Mouse (Mus musculus): ENCODE results near the gene Gda. TPM values are rescaled to one million over a fixed set of nuclear protein-coding genes. Genes with fewer than 3 reads are reported as not detected.

The Gda gene
- 17.0 and 20.3 TPM in 2 replicates for polyA plus RNA-seq (2015; fragmentation: Nextera tagmentation; extraction: Ambion mirVana)

- 0 out of 2 replicates have a peak, but pooled peaks cover 6% of the 10 kb centered on the region for H3K4me1 ChIP-seq (ENCODE audit: control insufficient read depth, insufficient read depth, low read length)
- peak within 1 kb of the TSS; percentile 63 for H3K4me3 ChIP-seq (ENCODE audit: low read length)
- no peak for ATAC-seq
- H3K36me3 ChIP-seq (ENCODE audit: control insufficient read depth, insufficient read depth, low read length), result no peaks in the 10 kb centered on the region
- peak within 1 kb of the TSS; percentile 54; the same call in 1 of the 2 replicates for H3K27ac ChIP-seq (ENCODE audit: low read length)
- no peaks in the 10 kb centered on the region; the same call in 1 of the 2 replicates for H3K27me3 ChIP-seq (replicated peaks; ENCODE audit: control insufficient read depth, insufficient read depth, low read length)
- no peaks in the 10 kb centered on the region for H3K9me3 ChIP-seq (ENCODE audit: control insufficient read depth, low read length)
- WGBS, result 57% methylated on average over 2 of the region's 2 CpGs
- peak within 1 kb of the TSS; percentile 76 for H3K9ac ChIP-seq (ENCODE audit: low read depth, low read length)
- peak within 1 kb of the TSS; percentile 85 for H3K4me2 ChIP-seq (ENCODE audit: low read depth, low read length)
Observed at GRCm38 (mm10) chr19:21473345-21473744, at the start of gene Gda. TSS of gene Gda (minus strand) at chr19:21473445.

- H3K4me1 ChIP-seq (ENCODE audit: control insufficient read depth, insufficient read depth, low read length), result no peaks in the 10 kb centered on the region
- H3K27ac ChIP-seq (ENCODE audit: low read length), result no peak overlapping the region
- H3K4me2 ChIP-seq (ENCODE audit: low read depth, low read length), result no peak overlapping the region
- no peaks in the 10 kb centered on the region for H3K27me3 ChIP-seq (replicated peaks; ENCODE audit: control insufficient read depth, insufficient read depth, low read length)
- 60% methylated on average over 2 of the region's 2 CpGs for WGBS
- ATAC-seq, result no peak
- no peak overlapping the region for H3K9ac ChIP-seq (ENCODE audit: low read depth, low read length)
- H3K4me3 ChIP-seq (ENCODE audit: low read length), result no peak overlapping the region
- H3K36me3 ChIP-seq (ENCODE audit: control insufficient read depth, insufficient read depth, low read length), result no peaks in the 10 kb centered on the region
- H3K9me3 ChIP-seq (ENCODE audit: control insufficient read depth, low read length), result no peaks in the 10 kb centered on the region
Observed at GRCm38 (mm10) chr19:21520280-21520679, 47.0 kb upstream of the Gda start.

GRCm38 (mm10) chr19:21510116-21510515, 36.9 kb upstream of the Gda start:
- H3K4me2 ChIP-seq (ENCODE audit: low read depth, low read length), result no peak overlapping the region
- no peak overlapping the region for H3K4me3 ChIP-seq (ENCODE audit: low read length)
- 44% methylated on average over 3 of the region's 3 CpGs for WGBS
- H3K27me3 ChIP-seq (replicated peaks; ENCODE audit: control insufficient read depth, insufficient read depth, low read length), result no peaks in the 10 kb centered on the region
- H3K36me3 ChIP-seq (ENCODE audit: control insufficient read depth, insufficient read depth, low read length), result no peaks in the 10 kb centered on the region
- peak; percentile 74; the same call in 1 of the 2 replicates for ATAC-seq
- no peak overlapping the region for H3K27ac ChIP-seq (ENCODE audit: low read length)
- H3K4me1 ChIP-seq (ENCODE audit: control insufficient read depth, insufficient read depth, low read length), result peaks cover 3% of the 10 kb centered on the region; the same call in 1 of the 2 replicates
- H3K9me3 ChIP-seq (ENCODE audit: control insufficient read depth, low read length), result no peaks in the 10 kb centered on the region
- no peak overlapping the region for H3K9ac ChIP-seq (ENCODE audit: low read depth, low read length)

- H3K9me3 ChIP-seq (ENCODE audit: control insufficient read depth, low read length), result no peaks in the 10 kb centered on the region
- WGBS, result 71% methylated on average over 7 of the region's 7 CpGs
- H3K9ac ChIP-seq (ENCODE audit: low read depth, low read length), result no peak overlapping the region
- no peaks in the 10 kb centered on the region for H3K36me3 ChIP-seq (ENCODE audit: control insufficient read depth, insufficient read depth, low read length)
- H3K4me1 ChIP-seq (ENCODE audit: control insufficient read depth, insufficient read depth, low read length), result peaks cover 3% of the 10 kb centered on the region; the same call in 1 of the 2 replicates
- H3K4me2 ChIP-seq (ENCODE audit: low read depth, low read length), result no peak overlapping the region
- peak; percentile 79 for ATAC-seq
- no peak overlapping the region for H3K4me3 ChIP-seq (ENCODE audit: low read length)
- H3K27me3 ChIP-seq (replicated peaks; ENCODE audit: control insufficient read depth, insufficient read depth, low read length), result no peaks in the 10 kb centered on the region
- H3K27ac ChIP-seq (ENCODE audit: low read length), result peak overlapping the region; percentile 26; the same call in 1 of the 2 replicates
Observed at GRCm38 (mm10) chr19:21507561-21508232, 34.5 kb upstream of the Gda start.

- Histone ChIP-seq H3K4me2 (ENCODE audit: low read depth, low read length) (no peak overlapping the region), H3K9me3 (ENCODE audit: control insufficient read depth, low read length) (no peaks in the 10 kb centered on the region), H3K27ac (ENCODE audit: low read length) (no peak overlapping the region), H3K9ac (ENCODE audit: low read depth, low read length) (no peak overlapping the region), H3K36me3 (ENCODE audit: control insufficient read depth, insufficient read depth, low read length) (no peaks in the 10 kb centered on the region), H3K27me3 (replicated peaks; ENCODE audit: control insufficient read depth, insufficient read depth, low read length) (no peaks in the 10 kb centered on the region), H3K4me1 (ENCODE audit: control insufficient read depth, insufficient read depth, low read length) (peaks cover 3% of the 10 kb centered on the region; the same call in 1 of the 2 replicates), H3K4me3 (ENCODE audit: low read length) (no peak overlapping the region)
- 79% methylated on average over 2 of the region's 2 CpGs for WGBS
- no peak for ATAC-seq
Observed at GRCm38 (mm10) chr19:21507133-21507532, 33.9 kb upstream of the Gda start.

- ATAC-seq, result peak; percentile 92
- Histone ChIP-seq H3K9ac (ENCODE audit: low read depth, low read length) (no peak overlapping the region), H3K36me3 (ENCODE audit: control insufficient read depth, insufficient read depth, low read length) (no peaks in the 10 kb centered on the region), H3K27ac (ENCODE audit: low read length) (peak overlapping the region; percentile 58), H3K4me1 (ENCODE audit: control insufficient read depth, insufficient read depth, low read length) (peaks cover 3% of the 10 kb centered on the region; the same call in 1 of the 2 replicates), H3K4me2 (ENCODE audit: low read depth, low read length) (no peak overlapping the region), H3K27me3 (replicated peaks; ENCODE audit: control insufficient read depth, insufficient read depth, low read length) (no peaks in the 10 kb centered on the region), H3K4me3 (ENCODE audit: low read length) (no peak overlapping the region), H3K9me3 (ENCODE audit: control insufficient read depth, low read length) (no peaks in the 10 kb centered on the region)
- WGBS, result 55% methylated on average over 2 of the region's 2 CpGs
Observed at GRCm38 (mm10) chr19:21504716-21505115, 31.5 kb upstream of the Gda start.

GRCm38 (mm10) chr19:21499394-21499983, 26.2 kb upstream of the Gda start:
- Histone ChIP-seq H3K27ac (ENCODE audit: low read length) (no peak overlapping the region), H3K27me3 (replicated peaks; ENCODE audit: control insufficient read depth, insufficient read depth, low read length) (no peaks in the 10 kb centered on the region), H3K9ac (ENCODE audit: low read depth, low read length) (no peak overlapping the region), H3K4me3 (ENCODE audit: low read length) (no peak overlapping the region), H3K4me1 (ENCODE audit: control insufficient read depth, insufficient read depth, low read length) (no peaks in the 10 kb centered on the region), H3K36me3 (ENCODE audit: control insufficient read depth, insufficient read depth, low read length) (no peaks in the 10 kb centered on the region), H3K4me2 (ENCODE audit: low read depth, low read length) (no peak overlapping the region), H3K9me3 (ENCODE audit: control insufficient read depth, low read length) (no peaks in the 10 kb centered on the region)
- WGBS, result 90% methylated on average over 2 of the region's 2 CpGs
- ATAC-seq, result no peak

GRCm38 (mm10) chr19:21495817-21496216, 22.6 kb upstream of the Gda start:
- Histone ChIP-seq H3K9ac (ENCODE audit: low read depth, low read length) (no peak overlapping the region), H3K4me1 (ENCODE audit: control insufficient read depth, insufficient read depth, low read length) (no peaks in the 10 kb centered on the region), H3K9me3 (ENCODE audit: control insufficient read depth, low read length) (no peaks in the 10 kb centered on the region), H3K36me3 (ENCODE audit: control insufficient read depth, insufficient read depth, low read length) (no peaks in the 10 kb centered on the region), H3K4me3 (ENCODE audit: low read length) (no peak overlapping the region), H3K4me2 (ENCODE audit: low read depth, low read length) (no peak overlapping the region), H3K27me3 (replicated peaks; ENCODE audit: control insufficient read depth, insufficient read depth, low read length) (no peaks in the 10 kb centered on the region), H3K27ac (ENCODE audit: low read length) (no peak overlapping the region)
- 70% methylated on average over 4 of the region's 4 CpGs for WGBS
- ATAC-seq, result no peak

- Histone ChIP-seq H3K4me3 (ENCODE audit: low read length) (no peak overlapping the region), H3K27ac (ENCODE audit: low read length) (peak overlapping the region; percentile 67), H3K9ac (ENCODE audit: low read depth, low read length) (no peak overlapping the region), H3K4me2 (ENCODE audit: low read depth, low read length) (no peak overlapping the region), H3K9me3 (ENCODE audit: control insufficient read depth, low read length) (no peaks in the 10 kb centered on the region), H3K27me3 (replicated peaks; ENCODE audit: control insufficient read depth, insufficient read depth, low read length) (no peaks in the 10 kb centered on the region), H3K36me3 (ENCODE audit: control insufficient read depth, insufficient read depth, low read length) (no peaks in the 10 kb centered on the region), H3K4me1 (ENCODE audit: control insufficient read depth, insufficient read depth, low read length) (no peaks in the 10 kb centered on the region)
- peak; percentile 94 for ATAC-seq
- 50% methylated on average over 10 of the region's 10 CpGs for WGBS
Observed at GRCm38 (mm10) chr19:21493807-21494521, 20.7 kb upstream of the Gda start.

All from intestine, embryonic 16.5 days (tissue).